Mouse (Mus musculus): ENCODE measurements around the gene Cela3b. TPM values are rescaled to one million over a fixed set of nuclear protein-coding genes. Genes with fewer than 3 reads are reported as not detected.

The Cela3b gene
- polyA plus RNA-seq, 1 experiment: not detected

DNA sequence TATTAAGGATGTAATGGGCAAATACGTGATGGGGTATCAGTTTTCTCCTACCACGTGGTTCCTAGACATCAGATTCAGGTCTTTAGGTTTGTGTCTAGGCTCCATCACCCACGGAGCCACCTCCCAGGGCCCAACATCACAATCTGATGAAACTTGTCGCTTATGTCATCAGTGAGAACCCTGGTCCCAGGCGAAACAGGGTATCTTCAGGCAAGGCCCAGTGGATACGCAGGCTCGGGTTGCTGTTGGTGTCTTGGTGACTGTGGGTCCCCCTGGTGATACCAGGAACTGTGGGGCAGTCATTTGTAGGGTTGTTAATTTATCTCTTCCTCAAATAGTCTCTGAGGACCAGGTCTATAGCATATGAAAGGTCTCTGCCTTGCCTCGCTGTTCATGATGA is 42.9 kb upstream of the Cela3b start:
- Histone ChIP-seq H3K27ac (ENCODE audit: insufficient read depth, low read length) (no peak overlapping the region), H3K4me3 (ENCODE audit: insufficient read depth, low read length) (no peak overlapping the region), H3K4me1 (ENCODE audit: control insufficient read depth, insufficient read depth, low read length) (no peaks in the 10 kb centered on the region)
- TF ChIP-seq CTCF (IDR thresholded peaks at IDR 0.05; ENCODE audit: extremely low read depth, insufficient read depth, low read length) (no peak), POLR2A (IDR thresholded peaks at IDR 0.05; ENCODE audit: extremely low read depth, insufficient read depth, low read length) (no peak)

DNA sequence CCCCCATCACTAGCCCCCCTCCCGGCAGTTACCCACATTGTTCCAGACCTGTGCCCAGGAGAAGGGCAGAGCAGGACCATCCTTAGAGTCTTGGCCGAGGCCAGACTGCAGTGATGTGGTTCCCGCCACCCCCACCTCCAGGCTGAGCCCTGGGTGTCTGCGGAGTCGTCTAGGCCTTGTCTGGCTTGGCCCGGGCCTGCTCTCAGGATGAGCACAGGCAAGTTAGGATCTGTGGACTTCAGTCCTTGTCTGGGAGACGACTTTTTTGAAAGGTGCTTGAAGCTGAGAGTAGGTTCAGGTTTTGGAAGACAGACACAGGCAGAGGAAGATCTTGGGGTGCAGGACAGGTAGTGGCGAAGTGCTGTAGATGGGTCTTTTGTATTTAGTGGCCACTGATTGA is 41.0 kb upstream of the Cela3b start:
- no peak overlapping the region for H3K27ac ChIP-seq (ENCODE audit: insufficient read depth, low read length)
- no peaks in the 10 kb centered on the region for H3K4me1 ChIP-seq (ENCODE audit: control insufficient read depth, insufficient read depth, low read length)
- H3K4me3 ChIP-seq (ENCODE audit: insufficient read depth, low read length): no peak overlapping the region
- TF ChIP-seq POLR2A (IDR thresholded peaks at IDR 0.05; ENCODE audit: extremely low read depth, insufficient read depth, low read length) (no peak), CTCF (IDR thresholded peaks at IDR 0.05; ENCODE audit: extremely low read depth, insufficient read depth, low read length) (no peak)

- no peak overlapping the region for H3K4me3 ChIP-seq (ENCODE audit: insufficient read depth, low read length)
- no peak for TF ChIP-seq CTCF (IDR thresholded peaks at IDR 0.05; ENCODE audit: extremely low read depth, insufficient read depth, low read length)
- no peak for TF ChIP-seq POLR2A (IDR thresholded peaks at IDR 0.05; ENCODE audit: extremely low read depth, insufficient read depth, low read length)
- no peak overlapping the region for H3K27ac ChIP-seq (ENCODE audit: insufficient read depth, low read length)
- no peaks in the 10 kb centered on the region for H3K4me1 ChIP-seq (ENCODE audit: control insufficient read depth, insufficient read depth, low read length)
Observed at GRCm38 (mm10) chr4:137470701-137471317, 40.5 kb upstream of the Cela3b start.

DNA sequence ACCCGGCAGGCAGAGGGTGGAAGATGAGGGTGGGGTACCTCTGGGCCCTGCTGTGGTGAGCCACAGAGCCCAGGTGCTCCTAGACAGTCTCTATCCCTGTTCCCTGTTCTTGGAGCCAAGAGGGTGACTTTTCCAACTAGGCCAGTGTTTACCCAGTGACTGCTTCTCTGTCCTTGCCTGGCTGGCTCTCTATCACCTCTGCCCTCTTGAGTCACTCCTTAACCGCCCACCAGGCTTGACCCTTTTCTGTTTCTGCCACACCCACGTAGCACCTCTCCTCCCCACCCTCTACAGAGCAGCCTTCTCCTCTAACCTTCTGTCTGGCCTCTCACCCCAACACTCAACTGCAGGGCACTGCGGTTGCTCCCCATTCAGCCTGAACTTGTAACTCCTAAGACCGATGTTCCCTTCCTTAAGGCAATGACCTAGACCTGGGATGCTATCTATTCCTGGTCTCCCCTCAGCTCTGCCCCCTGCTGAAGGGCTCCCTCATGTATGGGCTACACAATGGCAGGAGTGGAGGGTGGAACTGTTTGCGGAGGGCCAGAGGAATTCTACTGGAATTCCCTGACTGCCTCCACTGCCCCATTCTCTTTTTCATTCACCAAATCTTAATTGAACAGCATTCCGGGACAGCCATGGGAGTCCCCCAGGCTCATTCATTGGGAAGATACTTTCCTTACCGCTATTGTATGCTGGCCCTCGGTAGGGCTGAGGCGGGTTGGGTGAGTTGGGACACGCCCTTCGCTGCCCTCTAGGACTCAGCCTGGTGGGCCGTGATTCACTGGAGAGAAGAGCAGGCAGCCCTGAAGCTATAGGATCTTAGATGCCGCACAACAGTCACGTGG is 39.7 kb upstream of the Cela3b start:
- Histone ChIP-seq H3K4me1 (ENCODE audit: control insufficient read depth, insufficient read depth, low read length) (no peaks in the 10 kb centered on the region), H3K4me3 (ENCODE audit: insufficient read depth, low read length) (no peak overlapping the region), H3K27ac (ENCODE audit: insufficient read depth, low read length) (no peak overlapping the region)
- no peak for TF ChIP-seq POLR2A (IDR thresholded peaks at IDR 0.05; ENCODE audit: extremely low read depth, insufficient read depth, low read length)
- TF ChIP-seq CTCF (IDR thresholded peaks at IDR 0.05; ENCODE audit: extremely low read depth, insufficient read depth, low read length): no peak

DNA sequence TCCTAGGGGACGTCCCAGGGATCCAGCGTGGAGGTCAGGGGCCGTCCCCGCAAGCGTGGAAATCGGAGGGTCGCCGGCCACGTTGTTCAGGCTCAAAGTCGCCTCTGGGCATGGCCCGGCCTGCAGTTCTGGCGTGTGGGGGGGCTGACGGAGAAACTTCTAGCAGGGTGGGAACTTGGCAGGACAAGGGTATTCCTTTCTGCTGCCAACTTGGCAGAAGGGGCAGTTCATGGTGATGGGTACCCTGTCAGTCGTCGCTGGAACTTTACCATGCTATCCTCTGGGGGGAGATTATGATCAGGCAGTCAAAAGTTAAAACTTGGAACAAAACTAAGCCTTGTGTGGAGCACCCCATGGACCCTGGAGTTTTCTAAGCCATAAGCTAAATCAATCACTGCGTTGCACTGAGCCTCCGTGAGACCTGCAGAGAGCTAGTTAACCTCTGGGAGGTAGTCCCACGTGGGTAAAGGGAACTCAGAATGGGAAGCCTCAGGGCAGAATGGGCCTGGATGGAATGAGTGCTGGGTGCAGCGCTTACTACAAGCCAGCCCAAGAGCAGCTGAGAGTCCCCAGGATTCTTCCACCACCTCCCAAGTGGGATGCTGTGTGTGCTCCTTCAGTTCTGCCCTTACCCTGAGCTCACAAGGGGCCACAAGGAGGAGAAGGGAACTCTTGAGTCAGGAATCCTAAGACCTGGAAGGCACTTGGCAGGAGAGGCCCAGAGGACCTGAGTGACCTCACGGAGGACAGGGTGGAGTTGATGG is 38.9 kb upstream of the Cela3b start:
- no peak overlapping the region for H3K27ac ChIP-seq (ENCODE audit: insufficient read depth, low read length)
- TF ChIP-seq CTCF (IDR thresholded peaks at IDR 0.05; ENCODE audit: extremely low read depth, insufficient read depth, low read length) (no peak), POLR2A (IDR thresholded peaks at IDR 0.05; ENCODE audit: extremely low read depth, insufficient read depth, low read length) (no peak)

GRCm38 (mm10) chr4:137468260-137469080 is 38.1 kb upstream of the Cela3b start, which contains the start of gene Hspg2:
Gene Hspg2, plus strand, starts transcription at chr4:137468769.
- no peaks in the 10 kb centered on the region for H3K4me1 ChIP-seq (ENCODE audit: control insufficient read depth, insufficient read depth, low read length)
- H3K4me3 ChIP-seq (ENCODE audit: insufficient read depth, low read length): peak within 1 kb of the TSS; percentile 32
- TF ChIP-seq CTCF (IDR thresholded peaks at IDR 0.05; ENCODE audit: extremely low read depth, insufficient read depth, low read length): no peak
- no peak within 1 kb of the TSS for H3K27ac ChIP-seq (ENCODE audit: insufficient read depth, low read length)

More for the DNA sequence above, 38.9 kb upstream of the Cela3b start:
- H3K4me3 ChIP-seq (ENCODE audit: insufficient read depth, low read length): peak overlapping the region; percentile 32
- H3K4me1 ChIP-seq (ENCODE audit: control insufficient read depth, insufficient read depth, low read length): no peaks in the 10 kb centered on the region

DNA sequence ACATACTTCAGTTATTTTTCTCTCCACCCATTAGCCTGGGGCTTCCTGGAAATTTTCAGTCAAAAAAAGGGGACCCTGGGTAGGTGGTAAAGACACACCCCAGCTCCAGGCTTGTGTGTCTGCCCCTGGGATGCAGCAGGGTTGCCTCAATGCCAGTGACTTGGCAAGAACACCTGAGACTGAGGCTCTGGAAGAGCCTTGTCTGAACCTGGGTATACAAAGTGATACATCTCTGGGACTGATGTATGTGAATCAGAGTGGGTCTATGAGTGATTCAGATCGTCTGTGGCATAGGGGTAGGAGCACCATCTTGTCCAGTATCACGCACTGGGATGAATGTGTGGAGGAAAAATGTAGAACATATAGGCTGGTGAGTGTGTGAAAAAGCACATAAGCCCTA is 37.2 kb upstream of the Cela3b start:
- H3K27ac ChIP-seq (ENCODE audit: insufficient read depth, low read length): no peak overlapping the region
- TF ChIP-seq CTCF (IDR thresholded peaks at IDR 0.05; ENCODE audit: extremely low read depth, insufficient read depth, low read length) (no peak), POLR2A (IDR thresholded peaks at IDR 0.05; ENCODE audit: extremely low read depth, insufficient read depth, low read length) (no peak)

GRCm38 (mm10) chr4:137466991-137467390 is 36.7 kb upstream of the Cela3b start:
- H3K27ac ChIP-seq (ENCODE audit: insufficient read depth, low read length): no peak overlapping the region
- H3K4me1 ChIP-seq (ENCODE audit: control insufficient read depth, insufficient read depth, low read length): no peaks in the 10 kb centered on the region
- H3K4me3 ChIP-seq (ENCODE audit: insufficient read depth, low read length): no peak overlapping the region
- TF ChIP-seq POLR2A (IDR thresholded peaks at IDR 0.05; ENCODE audit: extremely low read depth, insufficient read depth, low read length): no peak
- no peak for TF ChIP-seq CTCF (IDR thresholded peaks at IDR 0.05; ENCODE audit: extremely low read depth, insufficient read depth, low read length)

More for the DNA sequence above, 37.2 kb upstream of the Cela3b start:
- no peak overlapping the region for H3K4me3 ChIP-seq (ENCODE audit: insufficient read depth, low read length)
- no peaks in the 10 kb centered on the region for H3K4me1 ChIP-seq (ENCODE audit: control insufficient read depth, insufficient read depth, low read length)

Measured in cortical plate, adult 2 months (tissue).